Mouse (Mus musculus): Measurements from ENCODE around the gene Gstm2.
"Not testable (repeated sequence)": the region's sequence is repeated elsewhere in the genome, so short reads cannot be mapped to it uniquely, and the experiment has no call there.

Gene Gstm2

DNA sequence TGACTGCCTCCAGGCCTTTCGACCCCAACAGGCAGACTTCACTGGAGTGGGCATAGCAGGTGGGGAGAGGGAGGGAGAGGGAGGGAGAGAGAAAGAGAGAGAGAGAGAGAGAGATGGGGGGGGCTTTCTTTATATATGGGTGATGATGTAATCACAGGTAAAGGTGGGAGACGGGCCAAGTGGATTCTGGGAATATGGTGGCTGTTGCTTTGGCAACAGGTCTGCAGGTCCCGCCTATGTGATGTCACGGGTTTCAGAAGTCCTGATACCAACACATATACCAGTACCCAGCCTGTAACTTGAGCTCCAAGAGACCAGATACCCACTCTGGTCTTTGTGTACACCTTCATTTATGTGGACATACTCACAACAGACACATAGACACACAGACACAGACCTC, 10.3 kb upstream of the Gstm2 start:
- in situ Hi-C loops (cut with MboI, MseI): no loop called here

DNA sequence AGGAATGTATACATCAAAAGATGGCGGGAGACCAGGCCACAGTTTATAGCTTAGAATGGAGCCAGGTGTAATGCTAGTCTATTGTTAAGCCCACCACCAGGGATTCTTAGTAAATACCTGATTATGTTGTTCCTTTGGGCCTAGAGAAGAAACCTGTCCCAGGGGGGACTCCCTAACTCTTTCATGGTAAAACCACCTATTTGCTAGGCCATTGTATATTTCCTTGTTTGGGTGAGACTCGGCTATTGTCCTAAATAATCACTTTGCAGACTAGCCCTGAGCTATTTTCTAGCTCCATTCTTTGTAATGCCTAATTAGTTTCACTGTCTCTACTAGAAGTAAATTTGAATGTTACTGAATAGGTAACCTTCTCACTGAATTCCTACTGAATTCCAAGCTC, 9.7 kb upstream of the Gstm2 start:
- in situ Hi-C loops (cut with MboI, MseI): not testable (repeated sequence)

- in situ Hi-C loops (cut with MboI, MseI): not testable (repeated sequence)
Measured at GRCm38 (mm10) chr3:107985141-107985540, 1.1 kb downstream of the Gstm2 start.

DNA sequence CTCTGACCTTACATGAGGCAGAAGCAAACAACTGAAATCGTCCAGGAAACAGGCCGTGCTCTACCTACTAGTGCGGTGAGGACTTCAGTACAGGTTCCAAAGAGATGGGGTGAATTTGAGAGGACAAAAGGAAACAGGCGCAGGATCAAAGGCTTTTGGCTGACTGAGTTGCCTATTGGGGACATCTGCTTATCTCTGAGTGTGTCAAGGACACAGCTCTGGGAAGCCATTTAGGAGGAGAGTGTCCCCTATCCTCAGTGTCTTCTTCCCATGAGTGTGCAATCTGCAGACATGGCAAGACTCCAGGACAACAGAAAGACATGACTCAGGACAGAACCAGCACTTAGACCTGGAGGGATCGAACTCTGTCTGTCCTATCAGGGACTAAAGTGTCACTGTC, 1.8 kb downstream of the Gstm2 start:
- in situ Hi-C loops (cut with MboI, MseI): no loop called here

- in situ Hi-C loops (cut with MboI, MseI): no loop called here
Measured at GRCm38 (mm10) chr3:107983771-107984170, 2.5 kb downstream of the Gstm2 start.

DNA sequence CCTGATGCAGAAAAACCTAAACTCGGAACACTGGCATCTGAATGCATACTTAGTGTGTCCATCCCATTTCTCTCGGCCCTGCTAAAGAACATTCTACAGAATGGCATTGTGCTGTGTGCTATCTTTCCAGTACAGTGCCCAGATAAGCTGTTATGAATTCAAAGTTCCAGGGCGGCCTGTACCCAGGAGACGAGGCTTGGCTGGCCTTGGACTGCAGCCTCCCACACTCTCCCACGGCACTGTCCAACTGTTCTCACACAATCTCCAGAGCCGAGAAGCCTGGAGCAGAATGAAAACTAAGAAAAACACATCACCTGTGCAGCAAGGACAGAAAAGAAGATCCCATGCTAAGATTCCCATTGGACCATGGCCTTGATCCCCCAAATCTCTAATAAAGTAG, 3.5 kb downstream of the Gstm2 start:
- in situ Hi-C loops (cut with MboI, MseI): no loop called here

DNA sequence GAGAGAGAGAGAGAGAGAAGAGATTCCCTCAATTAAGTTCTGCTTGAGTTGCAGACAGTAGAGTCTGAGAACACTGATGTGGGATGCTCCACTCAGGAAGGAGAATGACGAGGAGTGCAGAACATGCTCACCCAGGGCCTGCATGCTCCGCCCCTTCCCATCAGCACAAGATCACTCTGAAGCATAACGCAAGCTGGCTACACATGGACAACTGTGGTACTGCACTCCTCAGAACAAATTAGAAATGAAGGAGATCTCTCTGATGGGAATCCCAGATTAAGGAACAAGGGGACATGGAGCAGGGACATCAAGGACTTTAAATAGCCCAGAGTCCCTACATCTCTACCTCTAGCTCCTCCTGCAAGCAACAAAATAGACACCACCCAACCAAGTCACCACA, 5.0 kb downstream of the Gstm2 start:
- in situ Hi-C loops (cut with MboI, MseI): no loop called here

- in situ Hi-C loops (cut with MboI, MseI): no loop called here
Measured at GRCm38 (mm10) chr3:107977691-107978090, 8.6 kb downstream of the Gstm2 start.

DNA sequence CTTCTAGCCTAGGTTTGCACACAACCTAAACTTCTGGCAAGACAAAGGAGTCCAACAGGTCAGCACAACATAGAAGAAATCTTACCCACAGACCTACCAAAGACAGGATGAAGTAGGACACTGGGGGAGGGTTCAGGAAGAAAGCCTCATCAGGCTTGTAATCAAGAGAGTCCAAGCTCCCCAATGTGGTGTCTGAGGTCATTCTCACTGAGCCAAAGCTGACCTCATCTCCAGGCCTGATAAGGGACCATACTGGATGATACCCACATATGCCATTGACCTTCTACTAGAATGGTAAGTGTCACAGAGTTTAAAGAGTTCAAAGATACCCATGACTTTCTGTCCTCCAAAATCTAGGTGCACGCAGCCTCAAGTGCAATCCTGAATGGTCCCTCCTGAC, 12.0 kb downstream of the Gstm2 start:
- in situ Hi-C loops (cut with MboI, MseI): no loop called here

DNA sequence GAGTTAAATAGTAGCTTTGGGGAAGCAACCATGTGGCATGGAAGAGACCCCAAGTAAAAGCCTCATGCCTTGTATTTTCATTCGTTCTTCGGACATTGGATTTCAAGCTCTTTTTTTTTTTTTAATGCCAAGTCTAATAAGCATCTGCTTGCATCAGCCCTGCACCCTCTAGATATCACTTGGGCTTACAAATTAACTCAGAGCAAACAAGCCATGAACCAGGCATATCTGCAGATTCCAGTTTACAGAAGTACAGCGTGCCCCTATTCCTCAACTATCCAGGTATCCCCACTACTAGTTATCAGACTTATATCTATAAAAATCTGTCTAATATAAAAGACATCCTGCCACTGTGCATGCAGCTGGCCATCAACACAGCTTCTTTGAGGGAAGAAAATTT, 14.2 kb downstream of the Gstm2 start:
- in situ Hi-C loops (cut with MboI, MseI): no loop called here

GRCm38 (mm10) chr3:107971101-107971500, 15.2 kb downstream of the Gstm2 start:
- in situ Hi-C loops (cut with MboI, MseI): not testable (repeated sequence)

DNA sequence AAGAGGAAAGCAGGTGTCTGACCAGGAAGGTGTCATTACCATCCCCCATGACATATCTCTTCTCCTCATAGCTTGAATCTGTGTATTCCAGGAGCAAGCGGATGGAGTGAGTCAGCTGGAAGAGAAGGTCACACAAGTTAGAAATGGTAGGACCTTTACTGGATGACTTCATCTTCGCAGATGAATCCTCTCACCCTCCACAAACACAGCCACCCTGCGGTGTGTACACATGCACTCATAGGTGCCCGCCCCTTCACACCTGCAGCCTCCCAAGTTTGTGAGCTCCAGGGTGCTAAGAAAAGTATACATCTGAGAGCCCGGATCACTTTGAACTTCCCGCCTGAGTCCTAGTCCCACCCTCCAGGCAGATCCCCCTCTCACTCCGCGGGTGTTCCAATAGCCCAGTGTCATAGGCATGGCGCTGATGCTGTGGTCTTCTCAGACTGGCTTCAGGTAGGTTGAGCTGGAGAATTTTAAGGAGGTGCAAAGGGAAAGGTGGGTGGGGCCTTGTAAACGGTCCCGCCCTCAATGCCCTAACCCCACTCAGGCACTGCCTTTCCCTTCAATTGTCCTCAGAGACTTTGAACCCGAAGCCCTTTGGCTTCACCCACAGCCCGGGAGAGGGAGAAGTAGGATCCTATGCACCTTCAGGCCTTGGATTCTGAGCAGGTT, 17.4 kb downstream of the Gstm2 start, which contains the start of gene Gstm3:
Gene Gstm3 (minus strand): TSS at position 560 of the 672 bp plus-strand sequence.
- in situ Hi-C loops (cut with MboI, MseI): no loop called here

DNA sequence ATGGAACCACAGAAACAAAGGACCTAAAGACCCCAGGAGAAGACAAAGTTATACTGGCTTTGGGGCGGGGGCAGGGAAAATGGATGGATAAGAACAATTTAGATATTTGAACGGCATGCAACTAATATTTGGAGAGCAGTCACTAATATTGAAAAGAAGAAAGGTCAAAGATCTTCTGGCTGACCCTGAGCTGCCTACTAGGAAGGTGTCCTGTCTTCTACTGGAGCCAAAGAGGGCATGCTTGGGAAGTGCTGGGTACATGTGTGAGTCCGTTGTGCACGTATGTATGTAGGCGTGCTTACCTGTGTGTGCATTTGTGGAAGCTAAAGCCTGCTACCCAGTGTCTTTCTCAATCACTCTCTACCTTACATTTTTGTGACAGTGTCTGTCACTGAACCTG, 19.6 kb downstream of the Gstm2 start:
- in situ Hi-C loops (cut with MboI, MseI): no loop called here

GRCm38 (mm10) chr3:107965592-107965991, 20.7 kb downstream of the Gstm2 start:
- in situ Hi-C loops (cut with MboI, MseI): no loop called here

GRCm38 (mm10) chr3:107964656-107965308, 21.5 kb downstream of the Gstm2 start:
- in situ Hi-C loops (cut with MboI, MseI): no loop called here

- in situ Hi-C loops (cut with MboI, MseI): no loop called here
Measured at GRCm38 (mm10) chr3:107964026-107964425, 22.2 kb downstream of the Gstm2 start.

- in situ Hi-C loops (cut with MboI, MseI): not testable (repeated sequence)
Measured at GRCm38 (mm10) chr3:107955260-107955659, 31.0 kb downstream of the Gstm2 start.

DNA sequence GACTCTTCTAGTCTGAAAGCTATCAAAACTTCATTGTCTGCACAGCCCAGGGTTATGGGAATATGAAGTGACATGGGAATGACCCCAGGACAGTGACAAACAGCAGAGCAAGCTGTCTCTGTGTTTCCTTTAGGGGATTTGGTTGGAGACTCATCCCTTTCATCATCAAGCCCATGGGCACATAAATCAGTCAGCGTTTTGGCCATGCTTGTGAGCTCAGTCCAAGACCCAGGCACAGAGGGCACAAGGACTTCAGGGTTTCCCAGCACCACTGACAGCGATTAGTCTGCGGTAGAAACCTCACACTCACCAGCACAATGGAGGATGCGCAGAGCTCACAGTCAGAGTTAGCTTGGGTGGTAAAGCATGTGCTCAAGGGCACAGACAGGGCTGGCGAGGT, 32.3 kb downstream of the Gstm2 start:
- in situ Hi-C loops (cut with MboI, MseI): no loop called here

DNA sequence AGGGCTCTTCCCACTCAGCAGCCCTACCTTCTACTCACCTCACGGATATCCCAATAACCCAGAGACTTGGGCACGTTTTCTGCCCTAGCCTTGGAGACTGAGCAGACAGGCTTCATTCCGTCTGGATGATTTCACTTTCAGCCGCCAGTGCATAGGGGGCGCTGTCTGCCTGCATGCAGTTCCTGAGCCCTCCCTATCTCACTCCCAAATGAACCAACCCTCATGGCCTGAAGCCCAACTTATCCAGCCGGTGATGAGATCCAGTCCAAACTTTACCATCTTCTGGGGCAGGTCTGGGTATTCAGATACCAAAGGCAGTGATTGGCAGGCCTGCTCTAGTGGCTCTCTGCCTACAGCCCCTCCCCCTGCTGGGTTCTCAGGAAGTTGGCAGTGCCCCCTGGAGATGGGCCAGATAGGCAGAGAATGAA, 32.9 kb downstream of the Gstm2 start:
- in situ Hi-C loops (cut with MboI, MseI): no loop called here

- in situ Hi-C loops (cut with MboI, MseI): no loop called here
Measured at GRCm38 (mm10) chr3:107950531-107950930, 35.7 kb downstream of the Gstm2 start.

- in situ Hi-C loops (cut with MboI, MseI): not testable (repeated sequence)
Measured at GRCm38 (mm10) chr3:107949461-107949860, 36.8 kb downstream of the Gstm2 start.

DNA sequence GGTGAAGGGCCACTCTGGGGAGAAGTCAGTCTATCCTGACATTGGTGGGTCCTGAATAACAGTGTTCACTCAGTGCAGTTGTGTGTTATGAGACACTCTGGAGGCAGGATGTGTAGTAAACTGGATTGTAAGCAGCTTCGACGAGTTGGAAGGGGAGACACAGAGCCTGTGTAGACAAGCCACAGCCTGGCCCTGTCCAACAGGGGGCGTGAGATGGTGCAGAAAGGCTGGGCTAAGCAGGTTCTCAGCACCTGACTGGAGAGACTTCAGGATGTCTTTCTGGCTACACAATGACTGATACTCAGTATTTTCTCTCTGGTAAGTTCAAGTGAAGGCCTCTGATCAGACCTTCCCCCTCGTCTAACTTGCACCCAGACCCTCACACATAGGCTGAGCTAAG, 40.5 kb downstream of the Gstm2 start:
- in situ Hi-C loops (cut with MboI, MseI): no loop called here

GRCm38 (mm10) chr3:107943239-107943990, 42.8 kb downstream of the Gstm2 start, which contains the start of gene Gstm6:
Gene Gstm6 (minus strand): TSS chr3:107943749.
- in situ Hi-C loops (cut with MboI, MseI): no loop called here

All from T-helper 2 cell (primary cell).